Mouse (Mus musculus) small intestine, adult 2 months (tissue): Measurements from ENCODE around the gene Kcna2.

Experiments used
- CTCF ChIP-seq: fragments of 200-500 bp; IDR thresholded peaks from 2 replicates; pipeline ENCODE4 v1.5.1; 2012; ENCODE audit warnings: low read depth, mild to moderate bottlenecking, control low read depth, inconsistent platforms, low read length, moderate library complexity, mixed read lengths; ENCODE audit not compliant: insufficient replicate concordance, insufficient read length; ENCODE audit errors: extremely low read depth
- POLR2A ChIP-seq: fragments of 200-500 bp; IDR thresholded peaks from 2 replicates; pipeline ENCODE4 v1.6.1; 2012; ENCODE audit warnings: low read depth, mild to moderate bottlenecking, control low read depth, inconsistent platforms, low read length, moderate library complexity

DNA sequence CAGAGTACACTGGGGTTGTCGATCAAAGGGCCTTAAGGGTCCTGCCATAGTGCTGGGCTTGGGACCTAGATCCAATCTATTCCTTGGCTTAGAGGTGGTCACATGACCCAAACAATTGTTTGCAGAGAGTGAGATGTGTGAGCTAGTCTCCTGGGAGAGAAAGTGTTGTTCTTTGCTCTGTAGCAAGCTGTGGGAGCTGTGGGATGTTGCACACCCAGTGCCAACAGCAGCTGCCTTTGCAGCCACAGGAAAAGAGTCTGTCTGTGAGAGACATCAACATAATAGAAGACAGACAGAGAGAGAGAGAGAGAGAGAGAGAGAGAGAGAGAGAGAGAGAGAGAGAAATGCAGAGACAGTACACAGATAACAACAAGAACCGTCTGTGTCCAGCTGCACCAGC, 28.3 kb downstream of the Kcna2 start:
- TF ChIP-seq CTCF (no peak), POLR2A (no peak)
